Mouse (Mus musculus): ENCODE measurements around the gene Btc. TPM values are rescaled to one million over a fixed set of nuclear protein-coding genes. Genes with fewer than 3 reads are reported as not detected.

Gene Btc
- not detected in 3 replicates for total RNA-seq (2017)

DNA sequence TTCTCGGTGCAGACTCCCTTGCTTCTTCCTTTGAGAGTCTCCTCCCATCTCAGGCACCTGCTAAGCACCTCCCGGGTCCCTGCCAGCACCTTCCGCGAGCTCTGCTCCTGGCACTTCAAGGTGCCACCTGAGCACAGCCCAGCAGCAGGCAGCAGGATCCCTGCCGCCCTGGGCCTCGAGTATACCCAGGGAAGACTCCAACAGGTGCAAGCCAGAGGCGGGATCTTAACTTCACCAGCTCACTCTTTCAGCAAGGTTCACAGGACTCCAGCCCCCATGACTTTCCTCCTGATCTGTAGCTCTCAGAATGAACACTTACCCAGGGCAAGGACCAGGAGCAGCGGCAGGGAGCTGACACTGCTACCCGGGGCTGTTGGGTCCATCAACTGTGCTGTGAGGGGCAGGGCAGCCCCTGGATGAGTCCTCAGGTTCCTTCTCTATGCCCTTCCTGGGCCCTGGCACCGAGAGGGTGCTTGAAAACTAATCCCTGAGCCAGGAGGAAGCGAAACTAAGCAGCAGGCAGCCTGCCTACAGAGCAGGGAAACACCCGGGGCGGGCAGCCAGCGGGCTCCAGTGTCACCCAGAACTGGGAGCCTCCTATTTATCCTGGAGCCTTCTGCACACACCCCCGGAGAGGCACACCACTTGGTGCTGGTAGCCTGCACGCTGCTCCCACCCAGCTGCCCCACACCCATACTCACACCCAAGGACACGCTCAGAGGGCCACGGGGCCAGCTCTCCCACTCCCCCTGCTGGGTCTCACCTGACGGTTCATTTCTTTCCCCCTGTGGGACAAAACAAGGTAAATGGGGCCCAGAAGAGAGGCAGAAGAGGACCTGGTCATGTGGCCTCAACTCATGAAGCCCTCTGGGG, at the start of gene Btc:
Gene Btc, minus strand, starts transcription at position 656 of the 873 bp plus-strand sequence.
- ATAC-seq (replicated peaks; ENCODE audit: insufficient number of reproducible peaks, low FRiP score, low TSS enrichment, poor library complexity, severe bottlenecking) = peak; percentile 68

DNA sequence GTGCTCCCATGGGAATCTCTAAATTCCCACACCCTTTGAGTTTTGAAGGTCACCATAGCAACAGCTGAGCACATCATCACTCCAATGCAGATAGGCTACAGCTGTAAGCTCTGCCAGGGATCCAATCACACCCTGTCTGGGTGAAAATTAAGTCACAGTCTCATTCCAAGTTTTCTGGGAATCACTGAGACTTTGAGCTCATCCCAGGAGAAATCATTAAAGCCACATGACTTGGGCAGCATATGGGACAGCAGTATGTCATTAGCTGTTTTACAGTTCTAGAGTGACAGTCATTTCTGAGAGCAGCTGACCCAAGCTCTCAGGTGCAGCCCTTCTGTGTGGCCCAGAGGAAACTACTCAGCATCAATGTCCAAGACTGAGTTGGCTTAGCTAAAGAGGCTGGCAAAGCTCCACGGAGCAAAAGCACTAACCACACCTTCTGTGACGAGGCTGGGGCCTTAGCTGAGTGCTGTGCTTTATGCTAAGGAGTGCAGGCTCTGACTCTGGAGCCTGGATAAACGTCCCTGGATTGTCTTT, 42.3 kb upstream of the Btc start:
- no peak for ATAC-seq (replicated peaks; ENCODE audit: insufficient number of reproducible peaks, low FRiP score, low TSS enrichment, poor library complexity, severe bottlenecking)

DNA sequence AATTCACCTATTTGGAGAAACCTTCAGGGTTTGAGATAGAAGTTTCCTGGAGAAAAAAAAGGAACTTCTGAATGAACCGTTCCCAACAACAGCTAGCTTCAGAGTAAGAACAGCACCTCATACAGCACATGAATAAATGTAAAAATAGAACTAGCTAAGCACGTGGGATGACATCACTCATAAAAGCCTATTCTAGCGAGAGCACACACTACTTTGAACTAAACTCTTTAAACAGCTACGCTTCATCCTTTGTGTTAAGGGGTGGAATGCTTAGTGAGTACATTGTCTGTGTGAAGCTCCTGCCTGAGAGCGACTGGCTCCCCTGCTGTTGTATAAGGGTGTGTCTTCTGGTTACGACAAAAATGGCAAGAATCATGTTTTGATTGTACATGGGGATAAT, 33.8 kb upstream of the Btc start:
- ATAC-seq (replicated peaks; ENCODE audit: insufficient number of reproducible peaks, low FRiP score, low TSS enrichment, poor library complexity, severe bottlenecking) = no peak

DNA sequence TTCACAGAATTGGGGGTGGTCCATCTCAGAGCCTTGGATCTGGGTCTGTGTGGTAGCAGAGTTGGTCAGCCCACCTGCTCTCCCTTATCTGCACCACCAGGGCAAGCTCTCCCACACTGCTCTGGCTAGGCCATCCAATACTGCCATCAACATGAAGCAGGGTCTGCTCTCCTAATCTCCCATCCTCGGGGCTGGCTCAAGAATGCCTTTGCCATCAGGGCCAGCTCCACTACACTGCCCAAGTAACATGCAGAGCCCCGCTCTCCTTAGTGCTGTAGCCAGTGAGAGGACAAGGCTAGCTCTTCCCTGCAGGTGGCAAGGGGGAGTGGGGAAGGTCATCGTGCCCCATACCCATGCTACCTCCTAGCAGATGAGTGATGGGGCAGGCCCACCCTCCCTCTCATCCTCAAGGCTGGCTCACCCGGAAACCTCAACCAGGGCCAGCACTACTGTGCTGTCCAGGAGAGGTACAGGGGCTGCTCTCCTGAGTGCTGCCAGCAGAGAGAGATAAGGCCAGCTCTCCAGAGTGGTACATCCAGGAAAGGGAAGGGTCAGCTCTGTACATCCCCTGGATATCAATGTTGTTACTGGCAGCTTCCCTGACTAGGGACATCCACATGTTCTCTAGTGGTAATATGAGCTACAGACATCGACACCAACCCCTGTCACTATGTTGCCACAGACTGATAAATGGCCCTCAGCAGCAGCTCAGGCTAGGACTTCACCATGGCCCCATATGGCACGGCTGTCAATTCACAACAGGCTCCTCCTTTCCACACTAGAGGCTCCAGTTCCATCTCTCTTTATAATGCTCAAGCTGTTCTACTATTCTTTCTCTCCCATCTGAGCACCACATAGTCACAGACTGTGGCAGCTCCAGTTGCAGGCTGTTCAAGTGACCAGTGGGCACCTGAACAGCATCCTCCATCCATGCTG, 32.2 kb upstream of the Btc start:
- ATAC-seq (replicated peaks; ENCODE audit: insufficient number of reproducible peaks, low FRiP score, low TSS enrichment, poor library complexity, severe bottlenecking) = no peak

DNA sequence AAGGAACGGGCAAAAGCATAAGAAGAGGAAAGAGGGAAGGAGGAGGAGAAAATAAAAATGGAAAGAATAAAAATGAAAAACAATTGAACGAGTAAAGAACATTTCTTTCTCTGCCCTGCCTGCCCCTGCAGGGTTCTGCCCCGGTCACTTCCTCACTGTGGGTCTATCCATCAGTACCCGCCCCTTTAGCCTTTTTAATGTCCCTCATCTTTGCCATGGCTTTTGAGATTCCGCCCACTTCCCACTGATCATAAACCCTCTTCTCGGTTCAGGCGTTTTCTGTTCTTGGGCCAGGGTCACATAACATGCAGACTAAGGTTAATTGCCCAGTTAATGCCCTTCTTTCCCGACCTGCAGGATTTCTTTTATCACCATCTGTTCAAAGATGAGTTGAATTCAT, 25.8 kb upstream of the Btc start:
- ATAC-seq (replicated peaks; ENCODE audit: insufficient number of reproducible peaks, low FRiP score, low TSS enrichment, poor library complexity, severe bottlenecking) = no peak

DNA sequence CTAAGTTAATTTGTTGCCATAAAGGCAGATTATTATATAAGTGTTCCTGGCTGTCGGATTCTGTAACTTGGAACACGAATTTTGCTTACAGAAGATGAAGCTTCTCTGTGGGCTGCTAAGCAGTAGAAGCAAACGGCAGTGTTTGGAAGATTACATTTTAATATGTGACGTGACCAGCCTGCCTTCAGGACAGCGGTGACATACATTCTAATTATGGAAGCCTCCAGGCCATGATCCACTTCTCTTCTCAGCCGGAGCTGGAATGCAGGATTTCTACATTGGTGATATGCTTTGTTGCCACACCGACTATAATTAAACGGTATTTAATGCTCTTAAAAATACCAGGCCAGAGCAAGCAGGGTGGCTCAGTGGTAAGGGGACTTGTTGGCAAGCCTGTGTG, 11.0 kb upstream of the Btc start:
- ATAC-seq (replicated peaks; ENCODE audit: insufficient number of reproducible peaks, low FRiP score, low TSS enrichment, poor library complexity, severe bottlenecking) = no peak

DNA sequence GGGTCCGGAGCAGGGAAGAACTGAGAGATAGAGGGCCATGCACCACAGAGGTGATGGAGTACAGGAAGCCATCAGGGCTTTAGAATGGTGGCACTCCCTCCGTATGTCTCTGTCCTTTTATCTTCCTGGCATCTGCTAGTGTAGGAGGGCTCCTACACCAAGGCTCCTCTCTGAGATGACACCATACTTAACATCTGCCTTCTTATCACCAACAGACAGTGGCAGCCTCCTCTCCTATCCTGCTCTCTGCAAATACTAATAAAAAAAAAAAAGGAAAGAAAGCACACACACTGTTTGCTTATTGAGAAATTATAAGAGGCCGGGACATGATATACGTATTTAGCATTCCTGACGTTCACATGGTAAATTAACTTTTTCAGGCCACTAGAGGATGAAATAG, 1.5 kb upstream of the Btc start:
- ATAC-seq (replicated peaks; ENCODE audit: insufficient number of reproducible peaks, low FRiP score, low TSS enrichment, poor library complexity, severe bottlenecking) = no peak

DNA sequence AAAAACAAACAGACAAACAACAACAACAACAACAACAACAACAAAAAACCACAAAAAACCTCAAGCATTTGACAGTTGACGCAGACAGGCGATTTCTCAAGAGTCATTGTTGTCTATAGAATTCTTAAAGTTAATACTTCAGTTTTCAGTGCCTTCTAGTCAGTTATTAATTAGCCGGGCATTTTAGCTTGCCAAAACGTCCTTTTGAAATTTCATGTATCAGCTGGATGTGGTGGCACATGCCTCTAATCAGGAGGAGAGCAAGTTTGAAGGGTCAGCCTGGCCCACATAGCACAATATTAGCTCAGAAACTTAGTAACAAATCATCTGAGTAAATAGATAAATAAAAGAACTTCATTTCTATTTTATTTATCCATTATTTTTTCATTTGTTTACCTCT, 487 bp upstream of the Btc start:
- ATAC-seq (replicated peaks; ENCODE audit: insufficient number of reproducible peaks, low FRiP score, low TSS enrichment, poor library complexity, severe bottlenecking) = no peak

DNA sequence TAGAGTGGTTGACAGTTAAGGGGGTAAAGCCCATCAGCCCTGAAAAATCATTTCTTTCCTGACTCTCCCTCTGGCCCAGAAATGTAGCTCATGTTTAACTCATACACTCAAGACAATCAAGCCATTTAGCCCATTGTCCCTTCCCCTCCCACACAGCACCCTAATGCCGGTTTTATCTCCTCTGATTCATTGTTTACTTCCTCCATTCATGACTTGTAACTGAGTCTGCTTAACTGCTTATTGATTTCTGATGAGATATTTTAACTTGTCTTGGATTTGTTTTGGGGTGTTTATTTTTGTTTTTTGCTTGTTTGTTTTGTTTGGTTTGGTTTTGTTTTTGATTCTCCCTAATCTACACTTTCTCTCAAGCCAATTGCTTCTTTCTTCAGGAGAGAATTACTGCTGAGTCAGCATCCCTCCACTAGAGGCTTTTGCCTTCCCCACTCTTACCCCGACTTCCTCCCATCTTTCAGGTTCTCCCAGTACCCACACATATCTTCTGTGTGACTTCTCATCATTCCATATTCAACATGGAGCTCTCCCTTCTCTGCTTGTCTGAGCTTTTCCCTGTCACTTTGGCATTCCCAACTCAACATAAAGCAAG, 2.2 kb downstream of the Btc start:
- ATAC-seq (replicated peaks; ENCODE audit: insufficient number of reproducible peaks, low FRiP score, low TSS enrichment, poor library complexity, severe bottlenecking) = no peak

DNA sequence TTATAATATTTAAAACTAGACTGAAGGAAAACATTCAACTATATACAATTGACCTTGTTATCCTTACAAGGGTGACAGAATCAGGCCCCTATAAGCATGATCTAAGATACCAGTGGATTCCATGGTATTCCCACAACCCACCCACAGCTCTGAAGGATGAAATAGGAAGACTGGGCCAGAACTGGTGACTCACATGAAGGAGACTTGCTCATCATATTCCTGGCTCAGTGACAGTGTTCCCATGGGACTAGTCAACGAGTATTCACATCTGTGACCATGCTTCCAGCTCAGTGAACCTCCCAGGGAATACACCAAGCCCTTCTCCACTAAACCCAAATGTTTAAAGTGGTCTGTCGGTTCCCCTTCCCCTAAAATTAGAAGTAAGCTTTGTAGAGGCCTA, 27.3 kb downstream of the Btc start:
- no peak for ATAC-seq (replicated peaks; ENCODE audit: insufficient number of reproducible peaks, low FRiP score, low TSS enrichment, poor library complexity, severe bottlenecking)

DNA sequence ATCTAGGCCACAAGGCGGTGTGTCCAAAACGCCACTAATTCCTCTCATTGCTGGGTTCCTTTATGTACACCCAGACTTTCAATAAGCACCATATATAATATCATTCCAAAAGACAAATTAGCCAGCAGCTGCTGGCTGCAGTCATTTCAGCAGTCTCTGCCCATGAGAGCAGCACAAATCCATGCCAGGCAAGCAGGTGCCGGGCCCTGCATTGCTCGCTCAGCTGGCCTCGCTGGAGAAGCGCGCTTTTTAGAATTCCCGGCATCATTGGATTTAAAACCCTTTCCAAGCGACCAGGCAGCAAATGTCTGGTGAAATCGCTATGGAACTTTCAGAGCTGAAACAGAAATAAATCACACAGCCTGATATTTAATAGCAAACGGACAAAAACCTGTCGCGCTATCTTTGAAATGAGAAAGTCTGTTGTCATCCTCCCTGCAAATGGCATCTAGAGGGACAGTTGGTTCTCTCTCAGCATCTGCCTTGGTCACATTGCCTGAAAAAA, 34.7 kb downstream of the Btc start:
- no peak for ATAC-seq (replicated peaks; ENCODE audit: insufficient number of reproducible peaks, low FRiP score, low TSS enrichment, poor library complexity, severe bottlenecking)

DNA sequence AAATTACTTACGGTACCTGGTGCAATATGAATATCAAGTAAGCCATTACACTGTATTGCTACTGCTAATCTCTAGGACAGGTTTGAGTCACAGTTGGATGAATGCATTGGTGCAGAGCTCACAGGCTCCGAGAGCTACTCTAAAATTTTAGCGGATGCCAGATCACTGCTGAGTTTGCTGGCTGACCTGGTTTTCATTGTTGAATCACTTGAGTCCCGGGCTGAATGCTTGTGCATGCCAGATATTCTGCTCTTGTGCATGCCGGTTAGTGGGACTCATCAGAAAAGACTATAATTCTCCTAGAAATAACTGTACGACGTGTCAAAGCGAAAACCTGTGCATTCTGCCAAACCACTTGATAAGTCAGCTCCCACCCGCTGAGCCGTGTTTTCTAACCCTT, 35.9 kb downstream of the Btc start:
- ATAC-seq (replicated peaks; ENCODE audit: insufficient number of reproducible peaks, low FRiP score, low TSS enrichment, poor library complexity, severe bottlenecking) = no peak

DNA sequence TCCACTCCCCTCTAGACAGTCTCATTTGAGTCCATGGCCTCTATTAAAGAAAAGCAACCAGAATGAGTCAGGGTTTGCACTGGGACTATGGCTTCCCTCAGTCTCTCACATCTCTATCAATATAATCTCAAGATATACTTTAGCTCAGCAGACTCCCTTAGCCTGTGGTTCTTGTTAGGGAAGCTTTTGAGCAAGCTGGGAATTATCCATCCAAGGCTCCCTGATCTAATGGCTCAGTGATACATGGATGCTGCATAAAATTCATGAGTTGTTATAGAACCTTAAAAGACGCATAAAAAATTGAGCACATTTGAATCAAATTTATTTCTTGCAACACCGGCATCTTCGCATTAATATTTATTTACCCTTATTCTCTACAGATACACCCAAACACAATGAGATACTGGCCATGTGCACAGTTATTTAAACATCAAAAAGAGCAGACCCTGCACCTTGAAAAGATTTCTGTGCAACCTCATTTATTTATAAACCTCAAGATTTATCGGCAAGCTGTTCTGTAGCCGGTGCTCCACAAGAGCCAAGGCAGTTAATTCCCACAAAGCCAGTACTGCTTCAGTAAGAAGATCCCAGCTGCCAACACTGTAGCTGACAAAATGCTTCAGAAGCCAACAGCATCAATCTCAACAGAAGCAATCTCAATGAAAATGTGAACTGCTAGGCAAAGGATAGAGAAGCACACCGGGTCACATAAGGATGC, 39.4 kb downstream of the Btc start:
- no peak for ATAC-seq (replicated peaks; ENCODE audit: insufficient number of reproducible peaks, low FRiP score, low TSS enrichment, poor library complexity, severe bottlenecking)

DNA sequence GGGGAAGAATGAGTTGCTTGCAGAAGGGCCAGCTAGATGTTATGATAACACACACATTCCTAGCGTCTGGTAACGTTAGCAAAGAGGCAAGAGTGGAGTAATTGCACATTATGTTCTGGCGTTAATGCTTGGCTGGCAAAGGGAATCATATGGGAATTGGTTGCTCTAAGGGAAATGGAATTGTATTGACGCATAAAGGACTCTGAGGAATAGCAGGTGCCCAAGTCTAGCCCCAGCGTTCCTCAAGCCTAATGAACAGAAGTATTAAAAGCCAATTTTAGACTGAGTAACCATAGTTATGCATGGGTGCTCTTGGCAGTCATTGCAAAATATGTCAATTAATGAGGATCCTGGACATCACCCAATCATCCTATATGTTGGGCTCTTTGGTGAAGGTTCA, 50.1 kb downstream of the Btc start:
- ATAC-seq (replicated peaks; ENCODE audit: insufficient number of reproducible peaks, low FRiP score, low TSS enrichment, poor library complexity, severe bottlenecking) = no peak

DNA sequence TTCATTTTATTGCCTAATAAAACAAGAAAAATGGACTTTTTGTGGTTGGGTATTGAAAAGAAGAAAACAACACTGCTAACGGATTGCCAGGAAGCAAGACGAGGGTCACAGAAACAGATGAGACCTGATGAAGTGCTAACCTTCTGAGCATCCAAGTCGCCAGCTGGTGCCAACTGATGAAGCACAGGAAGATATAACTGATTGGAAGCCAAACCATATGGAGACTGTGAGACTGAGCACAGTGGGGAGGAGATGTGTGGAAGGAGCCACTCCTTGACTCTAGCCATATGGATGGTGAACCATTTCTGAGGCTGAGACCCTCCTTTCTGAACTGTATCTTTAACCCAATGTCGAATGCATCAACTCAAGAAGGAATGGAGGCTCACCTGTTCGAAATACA, 57.1 kb downstream of the Btc start:
- ATAC-seq (replicated peaks; ENCODE audit: insufficient number of reproducible peaks, low FRiP score, low TSS enrichment, poor library complexity, severe bottlenecking) = no peak

DNA sequence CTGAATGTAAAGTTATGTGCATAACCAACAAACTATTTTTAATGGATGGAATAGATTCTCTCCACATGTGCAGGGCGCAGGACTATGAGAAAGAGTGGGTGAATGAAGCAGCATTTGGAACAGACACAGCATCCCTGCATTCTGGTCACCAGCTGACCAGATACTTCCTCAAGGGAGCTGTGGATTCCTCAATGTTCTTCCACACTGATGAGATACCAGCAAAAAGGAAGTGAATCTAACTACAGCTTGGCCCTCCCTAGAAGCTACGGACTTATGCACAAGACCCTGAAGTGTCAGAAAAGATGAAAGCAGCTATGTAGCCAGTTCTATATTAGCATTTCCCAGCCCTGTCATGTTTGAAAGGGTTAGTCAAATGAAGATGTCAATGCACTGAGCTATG, 57.7 kb downstream of the Btc start:
- no peak for ATAC-seq (replicated peaks; ENCODE audit: insufficient number of reproducible peaks, low FRiP score, low TSS enrichment, poor library complexity, severe bottlenecking)

DNA sequence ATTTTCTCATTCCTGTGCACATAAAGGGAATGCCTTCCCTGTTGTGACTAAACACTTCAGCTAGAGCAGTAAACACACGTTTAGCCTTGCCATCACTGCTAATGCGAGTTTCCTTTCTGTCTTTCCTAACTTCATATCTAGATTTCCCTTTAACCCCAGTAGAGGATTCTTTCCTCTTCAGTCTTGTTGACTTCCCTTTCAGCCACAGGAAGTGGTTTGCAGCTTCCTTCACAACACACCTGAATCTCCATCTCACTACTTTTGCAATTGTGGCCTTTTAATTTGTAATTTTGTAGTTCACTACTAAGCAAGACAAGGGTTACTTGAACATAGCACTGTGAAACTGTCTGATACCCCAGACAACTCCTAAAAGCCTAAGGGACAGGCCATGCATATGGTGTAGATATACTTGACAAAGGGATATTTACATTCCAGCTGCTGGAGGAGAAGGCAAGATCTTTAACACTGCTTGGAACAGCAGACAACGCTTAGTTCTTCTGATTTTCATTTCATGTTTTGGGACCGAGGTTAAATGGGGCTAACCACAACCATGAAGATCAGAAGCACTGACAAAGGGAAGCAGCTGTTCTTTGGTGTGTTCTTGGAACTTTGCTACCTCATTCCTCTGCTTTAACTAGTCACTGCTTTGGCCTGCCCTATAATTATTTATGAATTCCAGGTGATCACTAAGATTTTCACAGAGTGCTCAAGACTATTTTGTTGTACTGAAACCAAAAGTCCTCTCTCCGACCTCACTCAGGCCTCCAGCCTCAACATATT, 60.6 kb downstream of the Btc start:
- ATAC-seq (replicated peaks; ENCODE audit: insufficient number of reproducible peaks, low FRiP score, low TSS enrichment, poor library complexity, severe bottlenecking) = no peak

DNA sequence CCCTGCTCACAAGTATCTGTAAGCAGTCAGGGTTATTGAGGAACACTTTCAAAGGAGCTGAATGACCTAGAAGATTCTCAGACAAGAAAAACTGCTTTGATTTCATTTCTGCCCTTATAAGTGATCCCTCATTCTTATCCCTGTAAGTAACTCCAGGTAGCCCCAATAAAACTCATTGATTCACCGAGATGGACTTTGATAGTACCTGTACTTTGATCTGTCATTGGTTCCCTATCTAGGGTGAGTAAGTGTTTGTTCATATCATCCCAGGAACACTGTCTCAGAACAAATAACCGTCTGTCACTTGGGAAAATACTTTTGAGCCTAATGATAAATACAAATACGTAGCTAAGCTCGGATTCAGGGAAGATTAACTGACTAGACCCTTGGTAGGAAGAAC, 68.6 kb downstream of the Btc start:
- no peak for ATAC-seq (replicated peaks; ENCODE audit: insufficient number of reproducible peaks, low FRiP score, low TSS enrichment, poor library complexity, severe bottlenecking)

Measured in monocyte, adult 5-6 weeks (primary cell).